Mouse (Mus musculus) large intestine, adult 2 months (tissue): Measurements from ENCODE around the gene P2rx4. TPM values are rescaled to one million over a fixed set of nuclear protein-coding genes. Genes with fewer than 3 reads are reported as not detected.

ENCODE experiments used
- DNase-seq: peaks from one replicate; pipeline ENCODE4 v3.0.0-alpha.2; 2012; ENCODE audit warnings: low read depth, low spot score
- WGBS: fragments of 180-500 bp; shearing (Covaris S2); methylation state at CpG from one replicate; pipeline ENCODE4 v1.1.7; 2018; 5-methylcytosine and 5-hydroxymethylcytosine counted together
- polyA plus RNA-seq: library from polyadenylated mRNA; depleted of rRNA; stranded (reverse); fragments of >200 nt; gene quantifications from 2 replicates; pipeline ENCODE4 v1.2.3, GENCODE M21; 2012

The P2rx4 gene
- polyA plus RNA-seq, 1 experiment: 62.4 TPM

DNA sequence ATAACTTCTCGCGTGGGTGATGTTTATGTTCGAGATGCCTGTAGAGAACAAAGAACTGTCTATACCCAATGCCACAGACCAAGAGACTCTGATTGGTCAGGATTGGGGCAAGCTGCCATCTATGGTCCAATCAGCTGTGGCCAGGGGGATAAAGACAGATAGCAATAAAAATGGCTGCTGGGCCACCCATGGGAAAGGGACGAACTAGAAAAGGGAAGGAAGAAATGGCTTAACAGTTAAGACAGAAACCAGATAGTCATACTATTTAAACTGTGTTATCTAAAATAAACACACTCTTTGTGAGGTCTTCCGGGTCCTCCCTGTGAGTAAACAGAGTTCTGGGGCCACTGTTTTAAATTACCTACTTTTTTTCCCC lies 6.5 kb upstream of the P2rx4 start:
- WGBS: 13% methylated on average over 5 of the region's 5 CpGs
- DNase-seq: peak; percentile 75

DNA sequence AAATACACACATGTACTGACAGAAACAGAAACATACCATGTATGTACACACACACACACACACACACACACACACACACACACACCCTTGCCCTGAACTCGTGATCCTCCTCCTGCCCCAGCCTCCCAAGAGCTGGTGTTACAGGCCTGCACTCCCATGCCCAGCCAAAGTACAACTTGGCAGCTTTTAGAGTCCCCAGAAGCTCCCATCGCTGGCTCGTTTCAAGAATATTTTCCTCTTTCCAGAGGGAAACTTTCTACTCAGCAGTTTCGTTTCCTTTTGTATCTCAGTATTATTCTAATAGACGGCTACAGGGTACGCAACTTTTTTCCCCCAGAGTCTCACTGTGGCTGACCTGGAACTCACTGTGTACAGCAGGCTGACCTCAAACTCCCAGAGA lies 5.2 kb upstream of the P2rx4 start:
- DNase-seq: no peak
- 74% methylated on average over 6 of the region's 6 CpGs for WGBS

DNA sequence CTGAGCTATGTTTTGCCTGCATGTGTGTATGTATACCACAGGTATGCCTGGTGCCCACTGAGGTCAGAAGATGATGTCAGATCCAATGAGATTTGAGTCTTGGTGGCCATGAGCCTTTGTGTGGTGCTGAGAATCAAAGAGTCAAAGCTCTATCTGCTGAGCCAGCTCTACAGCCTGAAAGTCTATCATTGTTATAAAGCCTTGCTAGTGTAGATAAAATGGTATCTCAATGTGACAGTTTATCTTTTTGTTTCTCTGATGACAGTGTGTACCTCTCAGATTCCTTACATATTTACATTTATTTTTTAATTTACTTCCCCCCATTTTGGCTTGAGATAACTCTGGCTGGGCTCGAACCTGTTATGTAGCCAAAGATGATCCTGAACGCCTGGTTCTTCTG lies 3.8 kb upstream of the P2rx4 start:
- DNase-seq: no peak
- WGBS: 91% methylated on average over 2 of the region's 2 CpGs

DNA sequence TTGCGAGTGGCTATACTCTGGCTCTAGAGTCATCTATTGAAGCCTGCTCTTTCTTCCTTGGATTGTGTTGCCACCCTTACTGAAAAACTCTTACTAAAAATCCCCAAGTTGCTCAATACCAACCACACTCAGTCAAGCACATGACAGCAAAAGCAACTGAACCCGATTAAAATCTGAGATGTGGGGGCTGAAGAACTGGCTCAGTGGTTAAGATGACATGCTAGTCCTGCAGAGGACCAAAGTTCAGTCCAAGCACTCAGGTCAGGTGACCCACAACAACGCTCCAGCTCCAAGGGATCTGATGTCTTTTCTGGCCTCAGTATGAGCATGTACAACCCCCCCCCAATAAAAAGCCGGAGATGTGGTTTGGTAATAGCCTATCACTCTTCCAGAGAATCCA lies 2.8 kb upstream of the P2rx4 start:
- DNase-seq: no peak
- 55% methylated on average over 4 of the region's 4 CpGs for WGBS

DNA sequence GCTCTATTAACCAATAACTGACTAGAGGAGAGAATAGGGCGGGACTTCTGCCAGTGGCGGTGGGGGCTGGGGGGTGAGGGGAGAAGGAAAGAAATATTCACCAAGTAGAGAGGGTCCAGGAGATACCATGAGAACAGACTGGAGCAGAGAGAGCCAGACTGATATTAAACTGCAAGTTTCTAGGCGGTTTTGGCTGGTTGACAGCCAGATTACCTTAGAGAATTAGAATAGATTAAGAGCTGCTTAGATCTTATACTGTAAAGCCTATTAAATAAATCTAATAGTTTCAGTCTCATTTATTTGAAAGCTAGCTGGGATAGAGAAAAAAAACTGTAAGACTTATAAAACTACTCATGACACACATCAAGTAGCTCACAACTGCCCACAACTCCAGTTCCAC lies 2.2 kb upstream of the P2rx4 start:
- WGBS: 77% methylated on average over 3 of the region's 3 CpGs
- DNase-seq: no peak

DNA sequence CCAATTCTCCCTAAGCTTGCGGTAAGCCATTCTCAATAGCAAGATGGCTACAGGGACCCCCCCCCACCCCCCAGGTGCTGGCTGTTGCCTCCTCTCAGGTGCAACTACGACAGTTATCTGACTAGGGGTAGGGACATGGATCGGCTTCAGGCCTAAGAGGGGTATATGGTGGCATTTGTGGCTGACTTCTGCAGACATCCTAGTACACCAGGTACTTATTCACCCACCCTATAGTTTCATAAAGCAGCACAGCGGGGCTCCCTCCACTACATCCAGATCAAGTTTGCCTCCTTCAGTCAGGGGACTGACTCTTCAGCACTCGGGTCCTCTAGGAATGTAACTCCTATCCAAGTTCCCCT lies 448 bp upstream of the P2rx4 start:
- 43% methylated on average over 5 of the region's 5 CpGs for WGBS
- no peak for DNase-seq

DNA sequence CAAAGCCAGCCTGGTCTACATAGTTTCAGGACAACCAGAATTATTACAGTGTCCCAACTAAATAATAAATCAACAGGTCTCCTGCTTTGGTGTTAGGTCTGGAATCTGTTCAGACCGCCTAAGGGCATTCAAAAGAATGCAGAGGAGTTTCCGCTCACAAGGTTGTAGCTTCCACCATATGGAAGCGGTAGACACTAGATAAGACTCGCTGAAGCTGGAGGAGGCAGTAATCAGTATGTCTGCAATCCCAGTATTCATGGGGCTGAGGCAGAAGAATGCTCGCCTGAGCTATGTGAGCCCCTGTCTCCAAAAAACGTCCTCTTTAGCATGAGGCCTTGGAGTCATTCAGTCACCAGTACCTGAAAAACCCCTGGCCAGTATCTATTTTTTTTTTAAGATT lies 1.5 kb downstream of the P2rx4 start:
- DNase-seq: no peak

GRCm38 (mm10) chr5:122715723-122716122 lies 8.4 kb downstream of the P2rx4 start:
- no peak for DNase-seq
- WGBS: 90% methylated on average over 1 of the region's 1 CpGs

More for the DNA sequence above, 1.5 kb downstream of the P2rx4 start:
- WGBS: 88% methylated on average over 6 of the region's 6 CpGs

DNA sequence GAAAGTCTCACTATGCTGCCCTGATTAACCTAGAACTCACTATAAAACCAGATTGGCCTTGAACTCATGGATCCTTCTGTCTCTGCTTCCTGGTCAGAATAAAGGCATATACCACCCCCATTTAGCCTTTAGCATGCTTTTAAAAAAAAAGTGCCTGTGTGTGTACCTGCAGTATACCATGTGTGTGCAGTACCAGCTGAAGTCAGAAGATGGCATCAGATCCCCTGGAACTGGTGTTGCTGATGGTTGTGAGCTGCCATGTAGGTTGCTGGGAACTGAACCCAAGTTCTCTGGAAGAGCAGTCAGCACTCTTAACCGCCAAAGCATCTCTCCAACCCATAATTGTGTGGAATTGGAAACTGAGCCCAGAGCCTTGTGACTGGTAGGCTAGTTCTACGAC lies 9.4 kb downstream of the P2rx4 start:
- no peak for DNase-seq
- WGBS: 100% methylated on average over 2 of the region's 2 CpGs

DNA sequence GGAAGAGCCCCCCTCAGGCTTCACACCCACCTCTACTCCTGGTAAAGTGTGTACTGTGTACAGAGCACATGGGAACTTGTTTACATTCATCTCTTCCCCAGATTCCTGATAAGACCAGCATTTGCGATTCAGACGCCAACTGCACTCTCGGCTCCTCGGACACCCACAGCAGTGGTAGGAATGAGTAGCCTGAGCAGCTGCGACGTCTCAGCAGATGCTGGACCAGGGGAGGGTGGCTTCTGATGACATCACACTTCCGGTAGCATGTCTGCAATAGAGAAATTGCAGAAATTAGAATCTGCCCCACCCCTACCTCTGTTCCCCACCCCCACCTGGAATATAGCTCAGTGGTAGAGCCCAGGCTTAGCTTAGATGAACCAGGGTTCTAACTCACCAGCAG lies 11.1 kb downstream of the P2rx4 start:
- DNase-seq: no peak
- 72% methylated on average over 7 of the region's 7 CpGs for WGBS

DNA sequence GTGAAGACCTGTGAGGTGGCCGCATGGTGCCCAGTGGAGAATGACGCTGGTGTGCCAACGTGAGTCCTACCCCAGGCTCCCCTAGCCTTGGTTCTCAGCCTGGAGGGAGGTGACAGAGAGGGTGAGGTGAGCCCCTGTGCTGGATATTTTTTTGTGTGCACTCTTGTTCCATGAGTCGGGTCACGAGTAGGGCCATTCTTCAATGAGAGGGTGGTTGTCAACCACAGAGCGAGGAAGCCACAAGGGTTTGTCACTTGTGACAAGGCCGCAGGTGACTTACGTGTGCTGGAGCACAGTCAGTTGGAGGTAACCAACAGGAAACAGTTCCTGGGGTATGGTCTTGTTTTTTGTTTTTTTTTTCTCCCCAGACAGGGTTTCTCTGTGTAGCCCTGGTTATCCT lies 11.8 kb downstream of the P2rx4 start:
- WGBS: 95% methylated on average over 8 of the region's 8 CpGs

DNA sequence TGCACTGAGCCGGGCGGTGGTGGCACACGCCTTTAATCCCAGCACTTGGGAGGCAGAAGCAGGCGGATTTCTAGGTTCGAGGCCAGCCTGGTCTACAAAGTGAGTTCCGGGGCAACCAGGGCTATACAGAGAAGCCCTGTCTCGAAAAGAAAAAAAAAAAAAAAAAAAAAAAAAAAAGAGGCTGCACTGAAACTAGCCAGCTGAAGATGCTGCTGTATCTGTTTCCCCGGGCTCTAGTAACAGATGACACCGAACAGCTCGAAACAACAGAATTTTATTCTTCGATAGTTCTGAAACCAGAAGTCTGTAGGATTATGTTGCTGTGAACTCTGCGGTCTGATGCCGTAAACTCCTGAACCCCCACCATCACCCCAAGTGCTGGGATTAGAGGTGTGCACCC lies 18.1 kb downstream of the P2rx4 start:
- WGBS: 85% methylated on average over 13 of the region's 13 CpGs
- no peak for DNase-seq

More for the DNA sequence above, 11.8 kb downstream of the P2rx4 start:
- DNase-seq: no peak

- no peak for DNase-seq
- WGBS: 21% methylated on average over 7 of the region's 7 CpGs
Observed at GRCm38 (mm10) chr5:122726068-122726467, 18.7 kb downstream of the P2rx4 start.

DNA sequence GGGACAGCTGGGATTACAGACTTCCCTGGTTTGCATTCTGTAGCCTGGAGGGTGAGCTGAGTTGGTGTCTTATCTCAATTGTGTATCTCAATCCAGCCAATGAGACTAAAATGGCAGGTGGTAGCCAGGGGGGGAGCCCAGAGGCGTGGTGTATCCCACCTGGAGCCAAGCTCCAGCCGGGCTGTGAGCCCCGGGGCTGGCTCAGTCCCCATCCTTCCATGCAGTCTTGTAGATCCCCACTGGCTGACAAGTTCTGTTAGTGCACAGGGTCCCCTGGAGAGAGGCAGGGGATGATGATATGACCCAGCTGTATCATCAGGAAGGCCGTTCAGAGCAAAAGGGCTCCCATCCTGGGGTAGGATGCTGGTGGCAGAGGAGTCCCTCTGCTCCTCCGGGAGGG lies 19.3 kb downstream of the P2rx4 start:
- DNase-seq: no peak
- WGBS: 79% methylated on average over 5 of the region's 5 CpGs

DNA sequence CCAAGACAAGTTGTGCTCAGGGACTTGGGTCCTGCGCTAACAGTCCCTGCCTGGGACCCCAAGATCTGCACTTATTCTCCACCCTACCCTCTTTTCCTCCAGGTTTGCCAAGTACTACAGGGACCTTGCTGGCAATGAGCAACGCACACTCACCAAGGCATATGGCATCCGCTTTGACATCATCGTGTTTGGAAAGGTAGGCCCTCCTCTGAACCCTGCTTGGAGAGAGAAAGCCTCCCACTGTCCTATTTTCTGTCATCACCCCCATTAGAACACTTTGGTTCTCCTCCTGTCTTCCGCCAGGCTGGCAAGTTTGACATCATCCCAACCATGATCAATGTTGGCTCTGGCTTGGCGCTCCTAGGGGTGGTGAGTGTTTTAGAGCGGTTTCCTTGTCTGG lies 19.8 kb downstream of the P2rx4 start:
- no peak for DNase-seq
- 98% methylated on average over 7 of the region's 7 CpGs for WGBS

- no peak for DNase-seq
- 42% methylated on average over 10 of the region's 10 CpGs for WGBS
Observed at GRCm38 (mm10) chr5:122730776-122731175, 23.4 kb downstream of the P2rx4 start.

DNA sequence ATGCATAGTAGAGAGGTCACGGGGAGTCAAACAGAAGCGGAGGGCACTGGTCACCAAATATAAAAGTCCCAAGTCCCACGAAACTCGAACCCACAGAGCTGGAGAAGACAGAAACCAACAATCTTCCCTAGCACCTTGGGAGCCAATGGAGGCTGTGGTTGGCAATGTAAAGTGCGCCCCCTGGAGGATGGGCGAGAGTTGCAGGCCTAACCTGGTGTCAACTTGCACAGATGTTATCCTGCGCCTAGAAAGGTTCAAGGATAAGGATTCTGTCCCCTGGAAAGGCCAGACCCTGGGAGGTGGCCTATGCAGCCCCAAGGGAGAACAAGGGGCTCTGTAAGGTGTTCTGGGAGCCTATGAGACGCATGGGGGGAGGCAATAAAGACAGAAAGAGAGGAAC lies 24.0 kb downstream of the P2rx4 start:
- no peak for DNase-seq
- 51% methylated on average over 8 of the region's 8 CpGs for WGBS

- no peak for DNase-seq
- 52% methylated on average over 15 of the region's 15 CpGs for WGBS
Observed at GRCm38 (mm10) chr5:122731991-122732673, 24.8 kb downstream of the P2rx4 start.

- WGBS: 71% methylated on average over 17 of the region's 17 CpGs
- DNase-seq: no peak
Observed at GRCm38 (mm10) chr5:122733881-122734280, 26.5 kb downstream of the P2rx4 start.

- 89% methylated on average over 7 of the region's 7 CpGs for WGBS
Observed at GRCm38 (mm10) chr5:122735853-122736252, 28.5 kb downstream of the P2rx4 start.

GRCm38 (mm10) chr5:122736761-122737160 lies 29.4 kb downstream of the P2rx4 start:
- 85% methylated on average over 15 of the region's 15 CpGs for WGBS
- no peak for DNase-seq

More at GRCm38 (mm10) chr5:122735853-122736252, 28.5 kb downstream of the P2rx4 start:
- DNase-seq: no peak

GRCm38 (mm10) chr5:122743880-122744422 lies 36.6 kb downstream of the P2rx4 start:
- no peak for DNase-seq
- WGBS: 84% methylated on average over 13 of the region's 13 CpGs
